8 mouse cellular contexts compared by ENCODE assay signal in the genomic region with DNA sequence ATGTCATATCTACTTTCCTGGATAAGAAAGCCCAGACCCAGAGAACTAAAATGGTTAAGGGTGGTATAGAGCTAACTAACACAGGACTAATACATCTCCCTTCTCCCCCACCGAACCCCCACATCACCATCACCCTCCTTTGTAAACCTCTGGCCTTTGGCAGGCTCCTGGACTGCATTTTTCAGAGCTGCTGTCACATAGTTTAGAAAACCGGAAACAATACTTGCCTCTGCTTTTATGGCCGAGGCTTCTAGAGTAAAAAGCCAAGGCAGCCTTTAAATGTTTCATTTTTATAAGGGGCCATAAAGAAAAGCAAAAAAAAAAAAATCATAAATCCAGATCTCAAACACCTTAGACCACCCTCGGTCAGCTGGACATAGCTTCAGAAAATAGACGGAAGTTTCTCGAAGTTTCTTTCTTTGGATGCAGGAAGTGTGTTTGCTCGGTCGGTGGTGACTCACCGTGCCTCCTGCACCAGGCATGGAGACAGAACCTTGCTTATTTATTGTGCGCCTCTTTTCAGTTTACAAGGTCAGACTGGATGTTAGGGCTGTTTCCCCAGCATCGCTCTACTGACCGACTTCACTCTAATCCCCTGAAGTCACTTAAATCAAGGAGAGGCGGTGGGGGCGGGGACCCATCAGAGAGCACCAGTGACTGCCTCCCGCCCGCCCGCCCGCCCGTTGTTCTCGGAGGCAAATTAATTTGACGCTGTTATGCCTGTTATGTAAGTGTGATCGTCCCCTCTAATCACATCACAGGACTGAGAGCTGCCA.
DNase-seq lines count a peak whose midpoint lies in the region; ATAC-seq and TF ChIP-seq lines count a peak whose summit lies in the region.

No protein-coding gene starts in this region.

- no peak overlapping the region for H3K4me3 ChIP-seq in embryonic fibroblast, embryonic 13.5 days (ENCODE audit: insufficient read depth, low read length)
- peak overlapping the region; percentile 41 for H3K4me3 ChIP-seq in heart, embryonic 15.5 days
- peak overlapping the region; percentile 6 for H3K4me3 ChIP-seq in kidney, postnatal 0 days (replicated peaks; ENCODE audit: low read depth, low read length)
- peak overlapping the region; percentile 26; the same call in 1 of the 2 replicates for H3K4me3 ChIP-seq in liver, embryonic 13.5 days (replicated peaks)

- WGBS in heart, embryonic 15.5 days = 5% methylated on average over 22 of the region's 22 CpGs
- WGBS in kidney, postnatal 0 days = 1% methylated on average over 22 of the region's 22 CpGs
- 11% methylated on average over 22 of the region's 22 CpGs for WGBS in liver, embryonic 13.5 days (ENCODE audit: insufficient replicate concordance)

- TF ChIP-seq CTCF in embryonic fibroblast, embryonic 13.5 days (IDR thresholded peaks at IDR 0.05; ENCODE audit: borderline replicate concordance, insufficient read depth, low read length) = no peak
- TF ChIP-seq CTCF in kidney, postnatal 0 days (IDR thresholded peaks at IDR 0.05; ENCODE audit: low read depth) = no peak

- no peaks in the 10 kb centered on the region for H3K36me3 ChIP-seq in heart, embryonic 15.5 days
- no peaks in the 10 kb centered on the region for H3K36me3 ChIP-seq in kidney, postnatal 0 days (ENCODE audit: insufficient read depth, low read length)
- no peaks in the 10 kb centered on the region for H3K36me3 ChIP-seq in liver, embryonic 13.5 days

- TF ChIP-seq POLR2A in embryonic fibroblast, embryonic 13.5 days (IDR thresholded peaks at IDR 0.05; ENCODE audit: low read depth, low read length) = no peak

- H3K27ac ChIP-seq in embryonic fibroblast, embryonic 13.5 days (ENCODE audit: insufficient read depth, low read length) = peak overlapping the region; percentile 9
- H3K27ac ChIP-seq in heart, embryonic 15.5 days = peak overlapping the region; percentile 40; the same call in 1 of the 2 replicates
- no peak overlapping the region for H3K27ac ChIP-seq in kidney, postnatal 0 days
- no peak overlapping the region for H3K27ac ChIP-seq in liver, embryonic 13.5 days

- H3K9ac ChIP-seq in heart, embryonic 15.5 days = no peak overlapping the region
- no peak overlapping the region for H3K9ac ChIP-seq in kidney, postnatal 0 days (ENCODE audit: low read depth, low read length)
- no peak overlapping the region for H3K9ac ChIP-seq in liver, embryonic 13.5 days

- DNase-seq in 3T3-L1 (ENCODE audit: low read depth, low spot score) = peak; percentile 23
- peak; percentile 65 for DNase-seq in adrenal gland, adult 8-10 months
- DNase-seq in kidney, postnatal 0 days (ENCODE audit: low spot score) = peak; percentile 86
- no peak for DNase-seq in liver, embryonic 13.5 days
- DNase-seq in naive thymus-derived CD4-positive, alpha-beta T cell, adult 2 months (ENCODE audit: low read depth) = peak; percentile 77
- peak; percentile 29 to 44 for DNase-seq in thymus, postnatal 36 days

- H3K9me3 ChIP-seq in heart, embryonic 15.5 days (replicated peaks) = no peaks in the 10 kb centered on the region
- no peaks in the 10 kb centered on the region for H3K9me3 ChIP-seq in kidney, postnatal 0 days (replicated peaks; ENCODE audit: low read length)
- H3K9me3 ChIP-seq in liver, embryonic 13.5 days (replicated peaks) = no peaks in the 10 kb centered on the region

- H3K27me3 ChIP-seq in heart, embryonic 15.5 days = no peaks in the 10 kb centered on the region; the same call in 1 of the 2 replicates
- no peaks in the 10 kb centered on the region for H3K27me3 ChIP-seq in kidney, postnatal 0 days (ENCODE audit: insufficient read depth, low read length)
- H3K27me3 ChIP-seq in liver, embryonic 13.5 days = peaks cover 8% of the 10 kb centered on the region; the same call in 1 of the 2 replicates

- H3K4me2 ChIP-seq in heart, embryonic 15.5 days = peak overlapping the region; percentile 67
- H3K4me2 ChIP-seq in kidney, postnatal 0 days (ENCODE audit: low read length) = peak overlapping the region; percentile 45
- peak overlapping the region; percentile 41 for H3K4me2 ChIP-seq in liver, embryonic 13.5 days

- ATAC-seq in heart, embryonic 15.5 days (replicated peaks; ENCODE audit: insufficient number of reproducible peaks, insufficient read depth, low FRiP score, low read depth) = no peak
- ATAC-seq in kidney, postnatal 0 days (replicated peaks; ENCODE audit: low FRiP score, low read depth) = peak; percentile 54; the same call in 1 of the 2 replicates
- ATAC-seq in liver, embryonic 13.5 days (ENCODE audit: low read depth) = no peak

- H3K4me1 ChIP-seq in embryonic fibroblast, embryonic 13.5 days (ENCODE audit: control insufficient read depth, insufficient read depth, low read length) = peaks cover 3% of the 10 kb centered on the region; the same call in 1 of the 2 replicates
- peaks cover 34% of the 10 kb centered on the region for H3K4me1 ChIP-seq in heart, embryonic 15.5 days (replicated peaks)
- 0 out of 2 replicates have a peak, but pooled peaks cover 3% of the 10 kb centered on the region for H3K4me1 ChIP-seq in kidney, postnatal 0 days (replicated peaks; ENCODE audit: insufficient read depth, low read length)
- H3K4me1 ChIP-seq in liver, embryonic 13.5 days (replicated peaks) = 0 out of 2 replicates have a peak, but pooled peaks cover 7% of the 10 kb centered on the region

Comparison
In these comparisons a context has a peak if more than half of its experiments do, and no peak if none do; other contexts are left out.
1. H3K27ac ChIP-seq: peak in embryonic fibroblast, embryonic 13.5 days (single experiment) and heart, embryonic 15.5 days (single experiment); none in kidney, postnatal 0 days (single experiment) and liver, embryonic 13.5 days (single experiment).
2. Peak in every context shown above with its lines, with median percentiles within 50 percentile points of each other: H3K4me2 ChIP-seq.